Mouse (Mus musculus) heart, adult 2 months (tissue): ENCODE data around the gene Xkrx. TPM values are rescaled to one million over a fixed set of nuclear protein-coding genes. Genes with fewer than 3 reads are reported as not detected.
"Not testable (repeated sequence)": the region's sequence is repeated elsewhere in the genome, so short reads cannot be mapped to it uniquely, and the experiment has no call there.

ENCODE experiments used
- DNase-seq, 2 experiments: peaks; one replicate each; pipeline ENCODE4 v3.0.0; 2021
- H3K27ac ChIP-seq: fragments of 200-600 bp; 2 replicates; pipeline ENCODE4 v1.8.1; 2022
- H3K27me3 ChIP-seq: fragments of 200-500 bp; 2 replicates; pipeline ENCODE4 v1.6.1; 2012; ENCODE audit warnings: mild to moderate bottlenecking, low read length, inconsistent platforms, mixed read lengths; ENCODE audit not compliant: control insufficient read depth, insufficient read depth
- H3K36me3 ChIP-seq: fragments of 200-500 bp; 2 replicates; pipeline ENCODE4 v1.6.1; 2012; ENCODE audit warnings: low read length, inconsistent platforms; ENCODE audit not compliant: control insufficient read depth, insufficient read depth
- H3K4me1 ChIP-seq: fragments of 200-500 bp; 2 replicates; pipeline ENCODE4 v1.6.1; 2011; ENCODE audit warnings: low read length; ENCODE audit not compliant: control insufficient read depth, insufficient read depth
- H3K4me3 ChIP-seq: fragments of 200-600 bp; 2 replicates; pipeline ENCODE4 v1.8.1; 2022
- H3K79me2 ChIP-seq: fragments of 200-500 bp; replicated peaks from 2 replicates; pipeline ENCODE4 v1.6.1; 2012; ENCODE audit warnings: mild to moderate bottlenecking, inconsistent platforms, low read length, moderate library complexity, mixed read lengths; ENCODE audit not compliant: control insufficient read depth, insufficient read depth
- H3K9ac ChIP-seq: fragments of 200-500 bp; 2 replicates; pipeline ENCODE4 v1.6.1; 2012; ENCODE audit warnings: low read depth, mild to moderate bottlenecking, control low read depth, inconsistent platforms, low read length, mixed read lengths
- CTCF ChIP-seq: fragments of 200-600 bp; IDR thresholded peaks from 2 replicates; pipeline ENCODE4 v1.8.1; 2022; ENCODE audit warnings: antibody characterized with exemption, mild to moderate bottlenecking, moderate library complexity
- EP300 ChIP-seq: fragments of 200-500 bp; IDR thresholded peaks from 2 replicates; pipeline ENCODE4 v1.6.1; 2011; ENCODE audit warnings: low read depth, low read length, control low read depth; ENCODE audit not compliant: insufficient read depth
- POLR2A ChIP-seq: fragments of 200-500 bp; IDR thresholded peaks from 2 replicates; pipeline ENCODE4 v1.6.1; 2011; ENCODE audit warnings: mild to moderate bottlenecking, low read depth, low read length, control low read depth; ENCODE audit not compliant: insufficient read depth
- WGBS: fragments of 180-500 bp; shearing (Covaris S2); methylation state at CpG from one replicate; pipeline ENCODE4 v1.1.7; 2018; 5-methylcytosine and 5-hydroxymethylcytosine counted together
- intact Hi-C: fragments of 180-260 bp; cut with DNase I; formaldehyde crosslinking; loops from one replicate; pipeline ENCODE4 v1.15.1; 2025
- long read RNA-seq: library from polyadenylated mRNA; stranded (forward); transcript quantifications from one replicate; pipeline ENCODE4 v2.0.0, GENCODE M21; 2021
- polyA plus RNA-seq: library from polyadenylated mRNA; depleted of rRNA; stranded (reverse); fragments of >200 nt; gene quantifications from 2 replicates; pipeline ENCODE4 v1.2.3, GENCODE M21; 2012; rRNA removed
- total RNA-seq, 2 experiments: library from RNA; stranded (reverse); gene quantifications; 2 replicates each; pipeline ENCODE4 v1.2.3; 2021

The Xkrx gene
- 1 to 10 TPM in 1 of 2 experiments, under 1 TPM in 1; 0.60 to 1.3 TPM for total RNA-seq
- 1.00 and 1.7 TPM in 2 replicates for polyA plus RNA-seq
- long read RNA-seq = 0 reads

- 40% methylated on average over 16 of the region's 16 CpGs for WGBS
- peak; percentile 12 to 20 for DNase-seq
- H3K4me3 ChIP-seq = no peak within 1 kb of the TSS
- H3K27me3 ChIP-seq = no peaks in the 10 kb centered on the region
- no peaks in the 10 kb centered on the region for H3K79me2 ChIP-seq
- H3K4me1 ChIP-seq = no peaks in the 10 kb centered on the region
- no peak within 1 kb of the TSS for H3K9ac ChIP-seq
- H3K27ac ChIP-seq = no peak within 1 kb of the TSS
- intact Hi-C loops = no loop called here
- no peak for TF ChIP-seq CTCF
- no peak for TF ChIP-seq POLR2A
- TF ChIP-seq EP300 = no peak
- no peaks in the 10 kb centered on the region for H3K36me3 ChIP-seq
These were observed at the start of gene Xkrx for GRCm38 (mm10) chrX:134162043-134162720. Xkrx (minus strand) TSS chrX:134162076.

- WGBS = 87% methylated on average over 7 of the region's 7 CpGs
- no peaks in the 10 kb centered on the region for H3K36me3 ChIP-seq
- TF ChIP-seq POLR2A (no peak), CTCF (no peak), EP300 (no peak)
- no peak for DNase-seq
- H3K79me2 ChIP-seq = no peaks in the 10 kb centered on the region
- H3K4me1 ChIP-seq = no peaks in the 10 kb centered on the region
- no peak overlapping the region for H3K4me3 ChIP-seq
- no peak overlapping the region for H3K27ac ChIP-seq
- H3K27me3 ChIP-seq = no peaks in the 10 kb centered on the region
- intact Hi-C loops = no loop called here
- H3K9ac ChIP-seq = no peak overlapping the region
These were observed 49.3 kb upstream of the Xkrx start for GRCm38 (mm10) chrX:134211151-134211642.

GRCm38 (mm10) chrX:134208491-134208890 lies 46.6 kb upstream of the Xkrx start:
- intact Hi-C loops = no loop called here
- H3K27me3 ChIP-seq = no peaks in the 10 kb centered on the region
- no peak for DNase-seq
- H3K36me3 ChIP-seq = no peaks in the 10 kb centered on the region
- H3K27ac ChIP-seq = no peak overlapping the region
- WGBS = 75% methylated on average over 2 of the region's 2 CpGs
- no peaks in the 10 kb centered on the region for H3K79me2 ChIP-seq
- no peak overlapping the region for H3K9ac ChIP-seq
- H3K4me1 ChIP-seq = no peaks in the 10 kb centered on the region
- no peak overlapping the region for H3K4me3 ChIP-seq
- TF ChIP-seq POLR2A (no peak), EP300 (no peak), CTCF (no peak)

GRCm38 (mm10) chrX:134187201-134187600 lies 25.3 kb upstream of the Xkrx start, which contains the start of gene Arl13a:
Arl13a (plus strand) TSS chrX:134187501.
- H3K27ac ChIP-seq, H3K79me2 ChIP-seq, H3K36me3 ChIP-seq, H3K4me1 ChIP-seq, H3K9ac ChIP-seq, H3K27me3 ChIP-seq, DNase-seq, H3K4me3 ChIP-seq, intact Hi-C loops: not testable (repeated sequence)
- 89% methylated on average over 9 of the region's 9 CpGs for WGBS

GRCm38 (mm10) chrX:134174699-134175098 lies 12.8 kb upstream of the Xkrx start:
- Histone ChIP-seq H3K27ac (no peak overlapping the region), H3K4me1 (no peaks in the 10 kb centered on the region), H3K36me3 (no peaks in the 10 kb centered on the region), H3K27me3 (no peaks in the 10 kb centered on the region), H3K79me2 (no peaks in the 10 kb centered on the region), H3K9ac (no peak overlapping the region), H3K4me3 (no peak overlapping the region)
- intact Hi-C loops = no loop called here
- TF ChIP-seq EP300 = no peak
- TF ChIP-seq POLR2A = no peak
- no peak for TF ChIP-seq CTCF
- no peak for DNase-seq
- 84% methylated on average over 1 of the region's 1 CpGs for WGBS

- no peak overlapping the region for H3K27ac ChIP-seq
- no peak overlapping the region for H3K9ac ChIP-seq
- no peaks in the 10 kb centered on the region for H3K36me3 ChIP-seq
- no peaks in the 10 kb centered on the region for H3K4me1 ChIP-seq
- H3K79me2 ChIP-seq = no peaks in the 10 kb centered on the region
- no peak overlapping the region for H3K4me3 ChIP-seq
- H3K27me3 ChIP-seq = no peaks in the 10 kb centered on the region
- TF ChIP-seq CTCF (no peak), EP300 (no peak), POLR2A (no peak)
- no peak for DNase-seq
- intact Hi-C loops = no loop called here
- 88% methylated on average over 1 of the region's 1 CpGs for WGBS
These were observed 8.7 kb upstream of the Xkrx start for GRCm38 (mm10) chrX:134170584-134170983.
